Mouse (Mus musculus) limb, embryonic 11.5 days (tissue): ENCODE measurements around the gene Gm48552. TPM values are rescaled to one million over a fixed set of nuclear protein-coding genes. Genes with fewer than 3 reads are reported as not detected.

Experiments used
- ATAC-seq: fragments of 200-750 bp; cut with Nextera tagmentation; 2 replicates; pipeline ENCODE4 v1.8.0; 2017; ENCODE audit warnings: low read depth; ENCODE audit not compliant: insufficient number of reproducible peaks, low FRiP score, low TSS enrichment
- DNase-seq: peaks from one replicate; pipeline ENCODE4 v3.0.0-alpha.2; 2015; ENCODE audit warnings: low spot score
- H3K27ac ChIP-seq: fragments of 300-500 bp; sonication (generic); replicated peaks from 2 replicates; pipeline ENCODE4 v1.5.1; 2014; ENCODE audit warnings: low read depth, mild to moderate bottlenecking, low read length
- H3K27me3 ChIP-seq: fragments of 300-500 bp; sonication (generic); 2 replicates; pipeline ENCODE4 v1.6.1; 2014; ENCODE audit warnings: mild to moderate bottlenecking, low read length, mixed read lengths; ENCODE audit not compliant: control insufficient read depth, insufficient read depth
- H3K36me3 ChIP-seq: fragments of 300-500 bp; sonication (generic); 2 replicates; pipeline ENCODE4 v1.6.1; 2014; ENCODE audit warnings: mild to moderate bottlenecking, low read length, moderate library complexity, mixed read lengths; ENCODE audit not compliant: control insufficient read depth, insufficient read depth
- H3K4me1 ChIP-seq: fragments of 300-500 bp; sonication (generic); 2 replicates; pipeline ENCODE4 v1.6.1; 2014; ENCODE audit warnings: low read length, mixed read lengths; ENCODE audit not compliant: control insufficient read depth, insufficient read depth
- H3K4me2 ChIP-seq: fragments of 300-500 bp; sonication (generic); 2 replicates; pipeline ENCODE4 v1.6.1; 2014; ENCODE audit warnings: low read depth, mild to moderate bottlenecking, moderate library complexity; ENCODE audit not compliant: severe bottlenecking
- H3K4me3 ChIP-seq: fragments of 300-500 bp; sonication (generic); 2 replicates; pipeline ENCODE4 v1.5.1; 2014; ENCODE audit warnings: low read depth, low read length
- H3K9ac ChIP-seq: fragments of 300-500 bp; sonication (generic); 2 replicates; pipeline ENCODE4 v1.6.1; 2014; ENCODE audit warnings: mild to moderate bottlenecking, low read length
- H3K9me3 ChIP-seq: fragments of 300-500 bp; sonication (generic); 2 replicates; pipeline ENCODE4 v1.6.1; 2016; ENCODE audit warnings: low read length; ENCODE audit not compliant: control insufficient read depth
- WGBS: fragments of 180-500 bp; shearing (Covaris S2); extraction: QIAGEN DNeasy Blood & Tissue Kit; methylation state at CpG from one replicate; pipeline ENCODE4 v1.1.7; 2014; 5-methylcytosine and 5-hydroxymethylcytosine counted together
- polyA plus RNA-seq: library from polyadenylated mRNA; unstranded; fragments of >200 nt; fragmentation: Nextera tagmentation; extraction: Ambion mirVana; gene quantifications from 2 replicates; pipeline ENCODE4 v1.2.1, GENCODE M21; 2014

Gm48552 gene
- polyA plus RNA-seq, 1 experiment from 2014 or later: 1.0 TPM

GRCm38 (mm10) chr10:81424246-81425051 is 35.6 kb downstream of the Gm48552 start:
- no peaks in the 10 kb centered on the region for H3K36me3 ChIP-seq
- peaks cover 40% of the 10 kb centered on the region for H3K27me3 ChIP-seq
- 3% methylated on average over 25 of the region's 25 CpGs for WGBS
- H3K9ac ChIP-seq: no peak overlapping the region
- H3K9me3 ChIP-seq: no peaks in the 10 kb centered on the region
- H3K4me2 ChIP-seq: peak overlapping the region; percentile 20; the same call in 1 of the 2 replicates
- no peak overlapping the region for H3K4me3 ChIP-seq
- no peak overlapping the region for H3K27ac ChIP-seq
- H3K4me1 ChIP-seq: peaks cover 10% of the 10 kb centered on the region
- DNase-seq (peak; percentile 29), ATAC-seq (no peak)

- Histone ChIP-seq H3K27me3 (peaks cover 40% of the 10 kb centered on the region), H3K27ac (no peak overlapping the region), H3K4me3 (no peak overlapping the region), H3K4me1 (peaks cover 10% of the 10 kb centered on the region), H3K9me3 (no peaks in the 10 kb centered on the region), H3K9ac (no peak overlapping the region), H3K4me2 (no peak overlapping the region; the same call in 1 of the 2 replicates), H3K36me3 (no peaks in the 10 kb centered on the region)
- peak; percentile 27 for DNase-seq
- WGBS: 33% methylated on average over 10 of the region's 10 CpGs
- no peak for ATAC-seq
These were observed 36.5 kb downstream of the Gm48552 start for GRCm38 (mm10) chr10:81425236-81425850.

- DNase-seq: peak; percentile 30
- H3K4me1 ChIP-seq: peaks cover 15% of the 10 kb centered on the region
- no peaks in the 10 kb centered on the region for H3K9me3 ChIP-seq
- peak overlapping the region; percentile 65 for H3K4me2 ChIP-seq
- no peaks in the 10 kb centered on the region for H3K36me3 ChIP-seq
- peak overlapping the region; percentile 50; the same call in 1 of the 2 replicates for H3K9ac ChIP-seq
- H3K27me3 ChIP-seq: peaks cover 44% of the 10 kb centered on the region
- H3K27ac ChIP-seq: no peak overlapping the region
- ATAC-seq: no peak
- peak overlapping the region; percentile 40 for H3K4me3 ChIP-seq
- WGBS: 3% methylated on average over 25 of the region's 33 CpGs
These were observed 37.4 kb downstream of the Gm48552 start for GRCm38 (mm10) chr10:81426081-81426671.

- H3K27ac ChIP-seq: no peak overlapping the region
These were observed 38.1 kb downstream of the Gm48552 start for GRCm38 (mm10) chr10:81426897-81427296.

GRCm38 (mm10) chr10:81427327-81427726 is 38.5 kb downstream of the Gm48552 start:
- no peaks in the 10 kb centered on the region for H3K9me3 ChIP-seq
- DNase-seq (peak; percentile 24), ATAC-seq (no peak)
- peaks cover 49% of the 10 kb centered on the region for H3K27me3 ChIP-seq
- H3K27ac ChIP-seq: no peak overlapping the region
- no peaks in the 10 kb centered on the region for H3K36me3 ChIP-seq
- H3K4me1 ChIP-seq: peaks cover 17% of the 10 kb centered on the region
- peak overlapping the region; percentile 65 for H3K4me2 ChIP-seq
- 35% methylated on average over 3 of the region's 3 CpGs for WGBS
- peak overlapping the region; percentile 40 for H3K4me3 ChIP-seq
- H3K9ac ChIP-seq: no peak overlapping the region; the same call in 1 of the 2 replicates

More at GRCm38 (mm10) chr10:81426897-81427296, 38.1 kb downstream of the Gm48552 start:
- 1% methylated on average over 37 of the region's 38 CpGs for WGBS
- no peaks in the 10 kb centered on the region for H3K9me3 ChIP-seq
- peak overlapping the region; percentile 50 for H3K9ac ChIP-seq
- peak; percentile 44 for DNase-seq
- H3K4me1 ChIP-seq: peaks cover 17% of the 10 kb centered on the region
- no peaks in the 10 kb centered on the region for H3K36me3 ChIP-seq
- ATAC-seq: no peak
- H3K27me3 ChIP-seq: peaks cover 49% of the 10 kb centered on the region
- H3K4me2 ChIP-seq: peak overlapping the region; percentile 65
- peak overlapping the region; percentile 40 for H3K4me3 ChIP-seq

- Histone ChIP-seq H3K27ac (no peak overlapping the region), H3K4me3 (no peak overlapping the region), H3K9ac (no peak overlapping the region), H3K36me3 (no peaks in the 10 kb centered on the region), H3K9me3 (no peaks in the 10 kb centered on the region), H3K4me1 (peaks cover 17% of the 10 kb centered on the region), H3K4me2 (no peak overlapping the region), H3K27me3 (peaks cover 49% of the 10 kb centered on the region)
- WGBS: 66% methylated on average over 8 of the region's 8 CpGs
- DNase-seq (peak; percentile 19), ATAC-seq (no peak)
These were observed 39.1 kb downstream of the Gm48552 start for GRCm38 (mm10) chr10:81427804-81428506.

GRCm38 (mm10) chr10:81428507-81428870 is 39.7 kb downstream of the Gm48552 start:
- no peak overlapping the region for H3K4me2 ChIP-seq
- no peak overlapping the region for H3K27ac ChIP-seq
- ATAC-seq: no peak
- H3K9ac ChIP-seq: no peak overlapping the region
- H3K36me3 ChIP-seq: no peaks in the 10 kb centered on the region
- H3K4me1 ChIP-seq: peaks cover 21% of the 10 kb centered on the region
- WGBS: 85% methylated on average over 7 of the region's 7 CpGs
- no peak for DNase-seq
- H3K4me3 ChIP-seq: no peak overlapping the region
- H3K27me3 ChIP-seq: peaks cover 49% of the 10 kb centered on the region
- no peaks in the 10 kb centered on the region for H3K9me3 ChIP-seq

- Histone ChIP-seq H3K9ac (no peak overlapping the region), H3K27me3 (peaks cover 49% of the 10 kb centered on the region), H3K9me3 (no peaks in the 10 kb centered on the region), H3K4me1 (peaks cover 21% of the 10 kb centered on the region), H3K36me3 (no peaks in the 10 kb centered on the region), H3K27ac (no peak overlapping the region), H3K4me3 (peak overlapping the region; percentile 78; the same call in 1 of the 2 replicates), H3K4me2 (no peak overlapping the region)
- DNase-seq: no peak
- 19% methylated on average over 2 of the region's 2 CpGs for WGBS
- ATAC-seq: no peak
These were observed 40.3 kb downstream of the Gm48552 start for GRCm38 (mm10) chr10:81429092-81429491.
